Mouse (Mus musculus) retina, postnatal 7 days (tissue): ENCODE measurements around the gene Il12rb1.
A peak's percentile ranks its signal among the peaks of the same experiment; 100 is the strongest.

Source experiments
- DNase-seq: peaks from one replicate; pipeline ENCODE4 v3.0.0-alpha.2; 2012; ENCODE audit warnings: low read depth, low spot score

The Il12rb1 gene

DNA sequence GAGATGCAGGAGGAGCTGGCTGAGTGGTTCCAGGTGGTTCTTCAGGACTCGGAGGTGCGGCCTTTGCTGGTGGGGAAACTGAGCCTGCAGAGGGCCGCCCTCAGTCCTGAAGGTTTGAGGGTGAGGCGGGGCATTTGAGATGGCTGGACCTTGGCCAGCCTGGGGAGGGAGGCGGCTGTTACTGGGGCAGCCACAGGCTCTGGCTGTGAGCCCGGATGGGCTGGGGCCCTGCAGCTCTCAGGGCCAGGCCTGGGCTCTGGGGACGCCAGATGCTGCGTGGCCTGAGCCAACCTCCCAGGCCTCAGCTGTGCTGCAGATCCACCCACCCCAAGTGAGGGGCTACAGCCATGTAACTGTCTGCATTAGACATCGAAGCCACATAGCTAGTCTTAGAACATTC, 34.4 kb upstream of the Il12rb1 start:
- DNase-seq = no peak

- DNase-seq = no peak
Measured at GRCm38 (mm10) chr8:70774740-70775139, 33.5 kb upstream of the Il12rb1 start.

GRCm38 (mm10) chr8:70775227-70775626, 33.0 kb upstream of the Il12rb1 start:
- no peak for DNase-seq

- DNase-seq = no peak
Measured at GRCm38 (mm10) chr8:70775851-70776495, 32.3 kb upstream of the Il12rb1 start.

DNA sequence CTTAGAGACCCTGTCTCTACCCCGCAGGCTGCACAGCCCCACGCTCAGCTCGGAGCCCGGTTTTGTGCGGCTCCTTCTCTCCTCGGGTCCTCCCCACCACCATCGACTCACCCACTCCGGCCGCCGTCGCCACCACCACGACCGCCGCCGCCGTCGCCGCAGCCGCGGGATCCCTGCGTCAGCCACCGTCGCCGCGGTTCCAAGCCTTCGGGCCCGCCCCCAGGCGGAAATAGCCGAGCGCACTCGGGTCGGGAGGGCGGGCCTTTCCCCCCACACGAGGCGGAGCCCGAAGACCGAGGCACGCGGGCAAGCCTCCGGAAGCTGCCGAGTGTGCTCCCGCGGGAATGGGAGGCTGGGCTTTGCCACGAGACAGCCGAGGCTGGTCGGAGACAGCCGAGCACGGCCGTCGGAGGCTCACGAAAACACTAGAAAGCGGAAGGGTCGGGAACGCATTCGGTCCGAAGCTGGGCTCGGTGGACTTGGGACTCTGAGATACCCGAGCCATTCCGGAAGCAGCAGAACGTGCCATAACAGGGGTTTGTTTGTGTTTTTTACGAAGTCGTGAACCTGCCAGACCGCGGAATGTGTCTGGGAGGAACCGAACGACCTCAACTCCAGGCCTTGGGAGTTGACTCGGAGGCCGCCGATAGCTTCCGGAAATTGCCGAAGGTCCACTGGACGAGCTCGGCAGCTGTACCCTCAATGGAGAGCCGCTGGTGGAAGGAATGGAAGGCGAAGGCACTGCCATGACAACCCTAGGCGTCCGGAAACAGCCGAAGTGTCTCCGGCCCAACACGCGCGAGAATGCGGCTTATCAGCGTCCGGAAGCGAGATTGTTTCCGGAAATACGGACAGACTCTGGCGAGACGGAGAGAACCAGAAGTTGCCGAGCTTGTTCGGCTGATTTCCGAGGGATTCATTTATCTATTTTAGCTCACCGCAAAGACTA, 31.5 kb upstream of the Il12rb1 start, which contains the start of gene Pik3r2:
Gene Pik3r2 (minus strand): TSS at position 218 of the 949 bp plus-strand sequence.
- DNase-seq = peak; percentile 98

DNA sequence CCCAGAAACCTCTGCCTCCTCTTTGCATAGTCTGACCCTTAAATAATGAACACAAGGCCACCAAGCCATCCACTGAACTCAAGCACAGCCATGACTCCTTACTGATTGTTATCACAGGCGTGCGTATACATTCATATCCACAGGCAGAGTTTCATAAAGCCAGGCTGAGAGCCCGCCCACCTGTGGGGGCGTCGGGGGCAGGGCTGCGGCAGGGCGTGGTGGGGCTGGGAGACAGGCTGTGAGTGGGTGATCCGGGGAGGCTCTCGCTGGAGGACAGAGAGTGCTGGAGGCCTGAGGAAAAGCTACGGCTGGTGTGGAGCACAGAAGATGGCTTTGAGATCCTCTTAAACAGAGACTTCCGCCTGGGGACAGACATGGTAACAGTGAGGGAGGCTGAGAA, 28.2 kb upstream of the Il12rb1 start:
- no peak for DNase-seq

- DNase-seq = no peak
Measured at GRCm38 (mm10) chr8:70786291-70787050, 21.8 kb upstream of the Il12rb1 start.

DNA sequence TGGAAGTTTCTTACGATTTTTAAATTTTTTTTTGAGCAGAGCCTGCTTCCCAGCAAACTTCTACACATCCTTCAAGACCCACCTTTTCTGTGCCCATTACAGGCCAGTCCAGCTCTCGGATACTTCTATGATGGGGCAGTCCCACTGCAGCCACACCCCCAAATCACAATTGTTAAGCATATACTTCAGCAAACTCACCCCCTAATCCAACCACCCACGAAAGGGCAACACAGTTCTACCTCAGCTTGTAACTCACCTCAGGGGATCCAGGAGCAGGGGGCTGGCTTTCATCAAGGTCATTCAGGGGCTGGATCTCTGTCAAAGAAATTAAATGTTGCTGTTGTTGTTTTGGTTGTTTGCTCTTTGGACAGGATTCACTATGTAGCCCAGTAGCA, 21.2 kb upstream of the Il12rb1 start:
- no peak for DNase-seq

DNA sequence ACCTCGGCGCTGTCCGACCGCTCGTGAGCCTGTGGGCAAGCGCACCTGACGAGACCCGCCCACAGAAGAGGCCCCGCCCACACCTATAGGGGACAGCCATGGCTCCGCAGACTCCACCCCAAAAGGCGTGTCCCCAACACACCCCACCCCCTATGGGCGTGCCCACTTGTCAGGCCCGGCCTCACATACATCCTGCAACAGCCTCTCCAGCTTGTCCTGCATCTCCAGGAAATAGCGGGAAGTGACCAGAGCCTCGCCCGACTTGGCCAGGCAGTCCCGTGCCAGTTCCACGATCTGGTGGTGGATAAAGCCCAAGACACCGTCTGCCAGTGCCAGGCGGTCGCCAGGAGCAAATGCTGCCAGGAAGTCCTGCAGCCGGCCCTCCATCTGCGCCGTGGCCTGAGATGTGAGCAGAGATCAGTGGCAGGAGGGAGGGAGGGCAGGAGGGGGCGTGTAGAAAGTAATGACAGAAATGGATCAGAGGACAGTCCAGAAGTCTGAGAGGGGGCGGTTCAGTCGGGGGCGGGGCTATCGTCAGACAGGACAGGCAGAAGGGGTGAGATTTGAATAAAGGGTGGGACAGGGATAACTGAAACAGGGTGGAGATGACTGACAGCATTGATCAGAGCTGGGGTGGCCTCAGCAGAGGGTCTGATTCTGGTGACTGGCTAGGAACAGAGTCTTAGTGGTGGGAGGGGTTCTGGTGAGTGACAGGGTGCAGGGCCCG, 20.1 kb upstream of the Il12rb1 start:
- DNase-seq = no peak

DNA sequence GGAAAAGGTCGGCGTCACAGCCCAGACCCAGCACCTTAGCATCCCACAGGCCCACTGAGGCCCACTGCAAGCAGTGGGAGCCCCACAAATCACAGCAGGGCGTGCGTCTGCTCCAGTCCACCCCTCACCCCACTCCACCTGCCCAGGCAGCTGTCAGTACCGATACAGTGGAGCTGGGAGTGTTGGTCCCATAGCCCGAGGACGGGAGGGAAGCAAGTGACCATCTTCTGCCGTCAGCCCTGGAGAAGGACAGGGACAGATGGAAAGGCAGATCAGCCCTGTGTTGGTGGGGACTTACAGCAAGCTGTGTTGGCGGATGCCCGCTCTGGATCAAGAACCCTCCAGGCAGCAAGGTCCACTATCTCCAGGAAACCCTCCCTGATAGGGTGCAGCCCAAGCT, 19.2 kb upstream of the Il12rb1 start:
- DNase-seq = no peak

GRCm38 (mm10) chr8:70790846-70791245, 17.4 kb upstream of the Il12rb1 start:
- no peak for DNase-seq

GRCm38 (mm10) chr8:70791294-70791701, 17.0 kb upstream of the Il12rb1 start:
- DNase-seq = no peak

- DNase-seq = peak; percentile 97
Measured at GRCm38 (mm10) chr8:70791975-70792691, 16.1 kb upstream of the Il12rb1 start.

DNA sequence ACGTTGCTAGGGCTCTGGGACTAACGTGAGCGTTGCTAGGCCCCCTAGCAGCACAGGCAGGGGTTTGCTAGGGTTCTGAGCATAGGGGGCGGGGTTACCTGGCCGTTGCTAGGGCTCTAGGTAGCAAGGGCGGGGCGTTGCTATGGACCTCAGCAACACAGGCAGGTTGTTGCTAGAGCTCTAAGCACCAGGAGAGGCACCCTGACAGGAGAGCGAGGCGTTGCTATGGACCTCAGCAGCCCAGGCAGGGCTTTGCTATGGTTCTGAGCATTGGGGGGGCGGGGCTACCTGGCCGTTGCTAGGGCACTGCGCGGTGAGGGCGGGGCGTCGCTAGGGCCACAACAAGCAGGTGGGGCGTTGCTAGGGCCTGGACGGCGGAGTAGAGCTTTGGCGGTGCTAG, 15.5 kb upstream of the Il12rb1 start:
- peak; percentile 81 for DNase-seq

DNA sequence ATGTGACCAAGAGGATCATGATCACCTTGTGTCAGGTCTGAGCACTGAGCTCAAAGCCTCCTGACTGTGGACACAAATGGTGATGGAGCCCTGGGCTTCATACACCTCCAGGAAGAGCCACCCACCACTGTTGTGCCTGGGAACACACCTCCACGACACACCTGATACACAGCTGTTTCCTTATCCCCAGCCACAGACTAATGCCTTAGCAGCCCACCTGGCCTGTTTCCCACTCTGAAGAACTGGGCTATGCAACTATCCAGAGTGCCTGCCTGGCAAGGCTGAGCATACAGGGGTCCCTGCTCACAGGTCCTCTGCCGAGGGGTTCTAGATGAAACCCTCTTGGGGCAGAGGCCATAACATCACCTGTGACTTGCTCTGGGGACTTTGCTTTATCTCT, 14.0 kb upstream of the Il12rb1 start:
- no peak for DNase-seq

DNA sequence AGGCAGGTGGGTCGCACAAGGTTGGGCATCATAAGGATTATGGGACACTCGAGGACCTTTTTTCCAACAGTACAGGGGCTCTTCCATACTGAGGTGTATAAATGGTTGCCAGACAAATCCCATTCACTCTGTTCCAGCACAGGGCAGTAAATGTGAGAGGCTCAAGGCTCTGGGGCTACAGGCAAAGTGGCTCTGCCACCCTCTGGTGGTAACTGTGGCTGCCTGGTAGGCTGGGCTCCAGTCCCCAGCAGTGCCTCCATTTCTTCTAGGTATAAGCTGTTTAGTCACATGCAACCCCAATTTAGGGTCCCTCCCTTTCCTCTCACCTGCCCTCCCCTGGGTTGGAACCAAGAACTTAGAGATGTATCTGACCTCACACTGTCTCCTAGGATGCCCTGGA, 12.9 kb upstream of the Il12rb1 start:
- no peak for DNase-seq

GRCm38 (mm10) chr8:70796403-70797080, 11.7 kb upstream of the Il12rb1 start:
- DNase-seq = no peak

DNA sequence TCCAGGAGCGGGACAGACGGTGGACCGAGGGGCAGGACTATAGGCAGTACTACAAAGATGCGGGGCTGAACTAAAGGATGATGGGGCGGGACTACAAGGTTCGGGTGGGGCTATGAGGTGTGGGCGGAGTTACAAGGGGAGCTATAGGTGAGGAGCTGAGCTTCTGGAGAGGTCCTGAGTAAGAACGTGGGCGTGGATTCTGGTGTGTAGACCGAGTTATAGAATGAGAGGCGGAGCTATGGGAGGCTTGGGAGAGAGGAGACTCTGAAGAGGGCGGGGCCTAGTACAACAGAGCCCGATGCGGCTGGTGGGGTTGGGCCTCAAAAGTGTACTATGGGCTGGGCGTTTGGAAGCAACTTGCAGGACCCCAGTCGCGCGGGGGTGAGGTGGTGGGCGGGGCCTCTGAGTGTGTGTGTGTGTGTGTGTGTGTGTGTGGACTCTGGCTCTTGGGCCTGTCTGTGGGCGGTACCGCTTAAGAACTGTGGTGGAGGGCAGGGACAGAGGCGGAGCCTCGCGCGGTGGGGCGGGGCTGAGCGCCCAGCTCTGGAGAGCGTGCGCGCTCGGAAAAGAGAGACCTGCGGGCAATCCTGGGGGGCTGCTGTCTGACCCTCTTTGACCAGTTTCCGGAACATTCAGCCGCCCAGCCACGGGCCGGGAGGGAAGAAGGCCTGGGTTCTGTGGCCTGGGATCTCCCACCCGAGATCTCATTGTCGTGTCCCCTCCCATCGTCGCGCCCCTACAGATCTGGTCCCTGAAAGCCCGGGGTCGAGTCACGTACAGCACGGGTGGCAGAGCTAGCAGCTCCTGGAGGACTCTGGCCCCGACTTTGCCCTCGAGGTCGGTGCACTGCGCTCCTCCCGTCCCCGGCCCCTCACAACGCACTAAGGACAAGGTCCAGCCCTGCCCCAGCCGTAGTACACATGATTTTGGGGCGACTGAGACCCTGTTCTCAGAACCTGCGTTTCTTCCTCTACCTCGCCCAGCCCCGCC, 10.9 kb upstream of the Il12rb1 start:
- DNase-seq = peak; percentile 75

DNA sequence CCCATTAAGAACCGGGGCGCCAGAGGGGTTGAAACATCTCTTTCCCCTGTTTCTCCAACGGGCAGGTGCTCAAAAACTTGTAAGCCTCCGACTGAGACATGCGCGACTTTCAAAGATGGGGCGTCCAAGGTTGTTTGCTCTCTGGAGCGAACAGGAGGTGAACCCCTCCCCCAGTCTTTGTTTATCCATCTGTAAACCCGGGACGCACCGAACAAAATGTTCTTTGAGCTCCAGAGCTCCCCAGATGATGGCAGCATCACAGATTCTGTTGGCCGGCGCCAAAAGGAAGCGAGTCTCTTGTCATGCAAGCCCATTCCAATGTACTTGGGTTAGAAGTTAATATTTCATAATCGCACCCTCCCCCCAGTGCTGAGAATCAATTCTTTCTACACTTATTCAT, 10.0 kb upstream of the Il12rb1 start:
- no peak for DNase-seq
